Mouse (Mus musculus) midbrain, embryonic 14.5 days (tissue): Measurements from ENCODE around the gene Gpr3. TPM values are rescaled to one million over a fixed set of nuclear protein-coding genes. Genes with fewer than 3 reads are reported as not detected.

Experiments
- ATAC-seq: fragments of 200-750 bp; cut with Nextera tagmentation; 2 replicates; pipeline ENCODE4 v1.8.0; 2017; ENCODE audit warnings: moderate number of reproducible peaks, moderate library complexity; ENCODE audit not compliant: low FRiP score, low TSS enrichment
- DNase-seq: peaks from one replicate; pipeline ENCODE4 v3.0.0-alpha.2; 2015
- H3K27ac ChIP-seq: fragments of 300-500 bp; sonication (generic); replicated peaks from 2 replicates; pipeline ENCODE4 v1.5.1; 2014; ENCODE audit warnings: mild to moderate bottlenecking, low read depth, low read length, moderate library complexity
- H3K27me3 ChIP-seq: fragments of 300-500 bp; sonication (generic); 2 replicates; pipeline ENCODE4 v1.6.1; 2014; ENCODE audit warnings: low read length, control low read depth, mixed read lengths; ENCODE audit not compliant: control insufficient read depth, insufficient read depth
- H3K36me3 ChIP-seq: fragments of 300-500 bp; sonication (generic); 2 replicates; pipeline ENCODE4 v1.6.1; 2014; ENCODE audit warnings: low read length, control low read depth; ENCODE audit not compliant: control insufficient read depth, insufficient read depth
- H3K4me1 ChIP-seq: fragments of 300-500 bp; sonication (generic); 2 replicates; pipeline ENCODE4 v1.6.1; 2014; ENCODE audit warnings: mild to moderate bottlenecking, antibody characterized with exemption, low read length, control low read depth; ENCODE audit not compliant: control insufficient read depth, insufficient read depth
- H3K4me2 ChIP-seq: fragments of 300-500 bp; sonication (generic); 2 replicates; pipeline ENCODE4 v1.6.1; 2014; ENCODE audit warnings: mild to moderate bottlenecking, low read length, moderate library complexity
- H3K4me3 ChIP-seq: fragments of 300-500 bp; sonication (generic); replicated peaks from 2 replicates; pipeline ENCODE4 v1.5.1; 2014; ENCODE audit warnings: low read depth, low read length
- H3K9ac ChIP-seq: fragments of 300-500 bp; sonication (generic); replicated peaks from 2 replicates; pipeline ENCODE4 v1.6.1; 2014; ENCODE audit warnings: mild to moderate bottlenecking, low read length, moderate library complexity
- H3K9me3 ChIP-seq: fragments of 300-500 bp; sonication (generic); 2 replicates; pipeline ENCODE4 v1.6.1; 2016; ENCODE audit warnings: low read length, control low read depth, mixed read lengths; ENCODE audit not compliant: control insufficient read depth
- WGBS: fragments of 180-500 bp; shearing (Covaris S2); extraction: QIAGEN DNeasy Blood & Tissue Kit; methylation state at CpG from one replicate; pipeline ENCODE4 v1.1.7; 2014; 5-methylcytosine and 5-hydroxymethylcytosine counted together
- polyA plus RNA-seq: library from polyadenylated mRNA; unstranded; fragments of >200 nt; fragmentation: Nextera tagmentation; extraction: Ambion mirVana; gene quantifications from 2 replicates; pipeline ENCODE4 v1.2.1, GENCODE M21; 2014

The Gpr3 gene
- polyA plus RNA-seq, 1 experiment from 2014 or later = 1.3 TPM

- peaks cover 24% of the 10 kb centered on the region for H3K27me3 ChIP-seq
- no peak overlapping the region for H3K9ac ChIP-seq
- no peaks in the 10 kb centered on the region for H3K36me3 ChIP-seq
- H3K4me2 ChIP-seq = no peak overlapping the region
- DNase-seq = no peak
- peaks cover 18% of the 10 kb centered on the region; the same call in 1 of the 2 replicates for H3K4me1 ChIP-seq
- H3K4me3 ChIP-seq = no peak overlapping the region
- WGBS = 94% methylated on average over 19 of the region's 19 CpGs
- ATAC-seq = no peak
- H3K27ac ChIP-seq = no peak overlapping the region
- H3K9me3 ChIP-seq = no peaks in the 10 kb centered on the region
These were observed 1.4 kb downstream of the Gpr3 start for GRCm38 (mm10) chr4:133210788-133211390.

DNA sequence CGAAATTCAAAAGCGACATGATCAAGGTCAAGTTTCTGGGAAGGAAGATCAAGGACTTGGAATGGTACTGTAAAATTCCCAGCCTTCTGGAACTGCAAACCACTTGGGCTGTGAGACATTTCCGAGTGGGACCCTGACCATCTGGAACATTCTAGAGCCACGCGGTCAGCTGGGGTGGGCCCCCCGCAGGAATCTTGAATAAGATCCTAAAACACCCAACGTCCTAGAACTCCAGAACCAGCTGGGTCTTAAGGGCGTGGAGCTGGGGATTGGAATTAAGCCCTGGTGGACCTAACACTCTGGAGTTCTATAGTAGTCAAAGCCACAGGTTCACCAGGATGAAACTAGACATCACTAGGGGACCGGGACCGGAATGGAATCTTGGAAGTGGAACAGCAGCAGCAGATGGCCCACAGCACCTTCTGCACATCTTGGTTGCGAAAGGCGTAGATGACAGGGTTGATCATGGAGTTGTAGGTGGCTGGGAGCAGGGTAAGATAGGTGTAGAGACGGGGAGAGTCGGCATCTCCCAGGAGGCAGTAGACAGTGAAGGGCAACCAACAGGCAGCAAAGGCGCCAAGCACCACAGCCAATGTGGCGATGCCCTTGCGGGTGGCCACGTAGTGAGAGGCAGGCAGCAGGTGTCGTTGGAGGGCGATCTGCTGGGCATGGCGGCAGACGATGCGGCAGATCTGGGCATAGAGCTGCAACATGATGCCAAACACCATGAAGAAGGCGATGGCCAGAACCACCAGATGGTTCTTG lies 2.1 kb downstream of the Gpr3 start:
- Histone ChIP-seq H3K36me3 (no peaks in the 10 kb centered on the region), H3K9ac (no peak overlapping the region), H3K4me1 (peaks cover 18% of the 10 kb centered on the region; the same call in 1 of the 2 replicates), H3K4me2 (no peak overlapping the region), H3K9me3 (no peaks in the 10 kb centered on the region), H3K27ac (no peak overlapping the region), H3K27me3 (peaks cover 24% of the 10 kb centered on the region), H3K4me3 (no peak overlapping the region)
- WGBS = 92% methylated on average over 24 of the region's 24 CpGs
- ATAC-seq (no peak), DNase-seq (no peak)

DNA sequence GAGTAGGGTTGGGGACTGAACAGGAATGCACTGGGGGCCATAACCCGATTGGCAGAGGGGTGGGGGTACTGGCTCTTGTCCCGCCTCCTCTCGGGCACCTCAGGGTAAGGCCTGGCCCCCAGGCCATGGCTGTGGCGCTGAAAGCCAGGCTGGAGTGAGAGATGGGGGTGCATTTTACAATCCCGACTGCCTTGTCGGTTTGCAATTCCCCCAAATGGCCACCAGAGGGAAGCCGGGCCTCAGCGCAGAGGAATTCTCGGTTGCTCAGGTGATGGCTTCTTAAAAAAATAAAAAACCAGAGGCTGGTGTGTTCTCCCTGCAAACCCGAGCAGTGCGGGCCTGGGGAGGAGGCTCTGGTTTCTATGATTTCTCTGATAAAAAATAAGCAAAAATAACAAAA lies 3.0 kb downstream of the Gpr3 start:
- H3K4me3 ChIP-seq = no peak overlapping the region
- DNase-seq (peak; percentile 88), ATAC-seq (no peak)
- no peaks in the 10 kb centered on the region for H3K9me3 ChIP-seq
- H3K36me3 ChIP-seq = no peaks in the 10 kb centered on the region
- peaks cover 24% of the 10 kb centered on the region for H3K4me1 ChIP-seq
- no peak overlapping the region for H3K9ac ChIP-seq
- 5% methylated on average over 11 of the region's 11 CpGs for WGBS
- no peak overlapping the region for H3K27ac ChIP-seq
- H3K27me3 ChIP-seq = peaks cover 24% of the 10 kb centered on the region
- no peak overlapping the region for H3K4me2 ChIP-seq

GRCm38 (mm10) chr4:133204379-133204778 lies 8.0 kb downstream of the Gpr3 start:
- 44% methylated on average over 7 of the region's 7 CpGs for WGBS
- Histone ChIP-seq H3K4me2 (no peak overlapping the region), H3K27me3 (no peaks in the 10 kb centered on the region), H3K9ac (no peak overlapping the region), H3K36me3 (no peaks in the 10 kb centered on the region), H3K4me1 (peaks cover 27% of the 10 kb centered on the region; the same call in 1 of the 2 replicates), H3K9me3 (no peaks in the 10 kb centered on the region), H3K4me3 (no peak overlapping the region), H3K27ac (peak overlapping the region; percentile 61)
- ATAC-seq (no peak), DNase-seq (peak; percentile 47)

DNA sequence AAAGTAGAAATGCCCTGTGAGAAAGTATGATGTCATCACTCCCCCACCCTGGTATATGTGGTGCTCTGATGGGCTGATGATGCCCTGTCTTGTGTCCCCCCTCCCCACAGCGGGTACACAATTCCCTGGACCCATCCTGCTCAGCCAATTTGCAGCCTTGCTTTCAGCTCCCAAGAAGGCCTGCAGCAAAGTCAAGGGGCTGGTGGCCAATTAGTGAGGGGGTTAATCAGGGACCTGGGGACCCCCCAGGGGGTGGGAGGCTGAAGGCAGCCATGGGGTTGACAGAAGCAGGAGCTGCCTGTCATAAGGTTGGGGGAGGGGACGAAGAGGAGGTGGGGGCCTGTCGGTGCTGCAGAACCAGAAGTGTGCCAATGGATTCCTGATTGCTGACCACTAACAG lies 8.7 kb downstream of the Gpr3 start:
- Histone ChIP-seq H3K4me3 (no peak overlapping the region), H3K27me3 (no peaks in the 10 kb centered on the region), H3K36me3 (no peaks in the 10 kb centered on the region), H3K4me2 (no peak overlapping the region), H3K4me1 (peaks cover 33% of the 10 kb centered on the region), H3K27ac (no peak overlapping the region), H3K9me3 (no peaks in the 10 kb centered on the region), H3K9ac (no peak overlapping the region; the same call in 1 of the 2 replicates)
- DNase-seq (no peak), ATAC-seq (no peak)
- WGBS = 57% methylated on average over 3 of the region's 3 CpGs

- no peaks in the 10 kb centered on the region for H3K36me3 ChIP-seq
- H3K9me3 ChIP-seq = no peaks in the 10 kb centered on the region
- WGBS = 91% methylated on average over 3 of the region's 3 CpGs
- DNase-seq (no peak), ATAC-seq (no peak)
- H3K27me3 ChIP-seq = no peaks in the 10 kb centered on the region
- H3K4me3 ChIP-seq = no peak overlapping the region
- H3K4me2 ChIP-seq = no peak overlapping the region
- peaks cover 46% of the 10 kb centered on the region for H3K4me1 ChIP-seq
- no peak overlapping the region for H3K27ac ChIP-seq
- H3K9ac ChIP-seq = no peak overlapping the region
These were observed 10.1 kb downstream of the Gpr3 start for GRCm38 (mm10) chr4:133202254-133202653.

- Histone ChIP-seq H3K9me3 (no peaks in the 10 kb centered on the region), H3K27me3 (no peaks in the 10 kb centered on the region), H3K4me2 (no peak overlapping the region), H3K4me3 (no peak overlapping the region), H3K27ac (peak overlapping the region; percentile 41; the same call in 1 of the 2 replicates), H3K36me3 (peaks cover 7% of the 10 kb centered on the region; the same call in 1 of the 2 replicates), H3K9ac (no peak overlapping the region), H3K4me1 (peaks cover 57% of the 10 kb centered on the region)
- DNase-seq (peak; percentile 72), ATAC-seq (no peak)
- 76% methylated on average over 8 of the region's 8 CpGs for WGBS
These were observed 11.1 kb downstream of the Gpr3 start for GRCm38 (mm10) chr4:133201006-133201771.

DNA sequence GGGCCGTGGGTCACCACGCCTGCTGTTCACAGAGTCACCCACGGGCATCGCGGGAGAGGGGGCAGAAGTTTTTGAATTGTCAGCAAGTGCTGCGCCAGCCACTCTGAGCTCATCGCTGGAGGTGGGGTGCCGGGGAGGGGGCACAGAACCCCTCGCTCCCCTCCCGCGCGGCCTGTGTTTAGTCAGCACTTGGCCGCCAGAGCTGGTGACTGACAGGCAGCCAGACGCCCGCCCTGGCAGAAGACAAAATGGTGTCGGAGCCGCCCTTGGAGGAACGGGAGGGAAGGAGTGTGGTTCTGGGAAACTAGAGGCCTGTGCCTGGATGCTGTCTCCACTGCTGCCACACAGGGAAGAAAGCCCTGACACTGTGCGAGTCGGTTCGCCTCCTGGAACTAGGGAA lies 12.0 kb downstream of the Gpr3 start:
- peak overlapping the region; percentile 12; the same call in 1 of the 2 replicates for H3K9ac ChIP-seq
- WGBS = 38% methylated on average over 21 of the region's 21 CpGs

More for the DNA sequence above, 12.0 kb downstream of the Gpr3 start:
- ATAC-seq (no peak), DNase-seq (no peak)
- Histone ChIP-seq H3K4me1 (peaks cover 59% of the 10 kb centered on the region), H3K27me3 (no peaks in the 10 kb centered on the region), H3K4me3 (no peak overlapping the region), H3K4me2 (no peak overlapping the region), H3K36me3 (peaks cover 16% of the 10 kb centered on the region), H3K9me3 (no peaks in the 10 kb centered on the region), H3K27ac (no peak overlapping the region; the same call in 1 of the 2 replicates)
